Mouse (Mus musculus) brain, embryonic 14.5 days (tissue): ENCODE results near the gene Zzz3.

Experiments used
- CTCF ChIP-seq: fragments of 200-500 bp; IDR thresholded peaks from 2 replicates; pipeline ENCODE4 v1.5.1; 2012; ENCODE audit warnings: inconsistent platforms, mild to moderate bottlenecking, moderate library complexity, borderline replicate concordance; ENCODE audit not compliant: insufficient read depth, insufficient read length; ENCODE audit errors: extremely low read depth
- POLR2A ChIP-seq: fragments of 200-500 bp; IDR thresholded peaks from 2 replicates; pipeline ENCODE4 v1.6.1; 2012; ENCODE audit warnings: mild to moderate bottlenecking, inconsistent platforms, borderline replicate concordance; ENCODE audit not compliant: poor library complexity, insufficient read depth, insufficient read length, severe bottlenecking; ENCODE audit errors: extremely low read depth

DNA sequence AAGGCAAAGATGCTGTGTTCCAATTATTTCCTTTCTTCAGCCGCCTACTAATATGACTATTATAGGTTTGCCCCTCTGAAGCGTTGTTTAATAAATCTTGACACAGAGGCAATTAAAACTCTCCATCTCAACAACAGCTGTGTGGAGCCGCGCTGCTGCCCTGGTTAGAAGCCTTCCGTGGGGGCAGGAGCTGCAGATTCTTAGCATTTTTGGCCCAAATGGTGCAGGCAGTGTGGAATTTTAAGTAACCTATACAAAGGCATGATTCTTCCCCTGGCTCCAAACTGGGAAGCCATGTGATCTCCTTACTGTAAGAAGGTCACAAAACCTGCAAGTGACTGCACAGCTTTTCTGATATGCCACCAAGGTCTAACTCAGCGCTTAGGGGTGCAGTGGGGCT is 88.9 kb downstream of the Zzz3 start:
- TF ChIP-seq POLR2A = no peak
- no peak for TF ChIP-seq CTCF
